Mouse (Mus musculus): ENCODE measurements around the gene Fnip1.

DNA sequence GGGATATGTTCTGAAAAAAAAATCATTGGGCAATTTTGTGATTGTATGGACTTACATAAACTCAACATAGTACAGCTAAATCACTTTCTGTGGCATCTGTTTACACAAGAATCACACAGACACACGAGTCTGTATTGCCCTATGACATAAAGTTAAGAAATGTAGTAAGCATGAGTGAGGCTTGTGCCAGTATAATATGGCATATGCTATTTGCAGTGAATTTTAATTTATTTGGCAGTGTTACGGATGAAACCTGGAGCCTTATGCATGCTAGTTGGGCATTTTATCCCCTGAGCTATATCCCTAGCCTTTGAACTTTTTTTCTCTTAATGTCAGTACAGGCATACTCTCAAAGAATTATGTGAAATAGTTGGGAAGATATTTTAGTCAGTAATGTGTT lies 101.5 kb downstream of the Fnip1 start:
- TF ChIP-seq CTCF (IDR thresholded peaks at IDR 0.05; ENCODE audit: low read depth, low read length) = no peak
- no peak for TF ChIP-seq GATA1 (IDR thresholded peaks at IDR 0.05; ENCODE audit: borderline replicate concordance, low read length)

Measured in G1E (cell line).